Mouse (Mus musculus): ENCODE measurements around the gene Smc6. TPM values are rescaled to one million over a fixed set of nuclear protein-coding genes. Genes with fewer than 3 reads are reported as not detected.
A peak's percentile ranks its signal among the peaks of the same experiment; 100 is the strongest.

Gene Smc6
- polyA plus RNA-seq, 1 experiment from 2014 or later = 79.9 TPM

GRCm38 (mm10) chr12:11247460-11247859 is 18.2 kb upstream of the Smc6 start:
- H3K9ac ChIP-seq = no peak overlapping the region
- H3K36me3 ChIP-seq = peaks cover 73% of the 10 kb centered on the region
- no peak for ATAC-seq
- 95% methylated on average over 1 of the region's 1 CpGs for WGBS (ENCODE audit: insufficient replicate concordance)
- H3K4me2 ChIP-seq = no peak overlapping the region
- H3K9me3 ChIP-seq (replicated peaks) = no peaks in the 10 kb centered on the region
- H3K4me1 ChIP-seq = no peaks in the 10 kb centered on the region
- no peaks in the 10 kb centered on the region for H3K27me3 ChIP-seq (replicated peaks)
- H3K4me3 ChIP-seq = no peak overlapping the region
- H3K27ac ChIP-seq = no peak overlapping the region

GRCm38 (mm10) chr12:11250322-11250721 is 15.4 kb upstream of the Smc6 start:
- peaks cover 70% of the 10 kb centered on the region for H3K36me3 ChIP-seq
- H3K4me2 ChIP-seq = no peak overlapping the region
- H3K27me3 ChIP-seq (replicated peaks) = no peaks in the 10 kb centered on the region
- H3K27ac ChIP-seq = no peak overlapping the region
- H3K9me3 ChIP-seq (replicated peaks) = no peaks in the 10 kb centered on the region
- no peak overlapping the region for H3K9ac ChIP-seq
- WGBS (ENCODE audit: insufficient replicate concordance) = 87% methylated on average over 3 of the region's 3 CpGs
- H3K4me3 ChIP-seq = no peak overlapping the region
- H3K4me1 ChIP-seq = no peaks in the 10 kb centered on the region
- ATAC-seq = no peak

- ATAC-seq = no peak
- Histone ChIP-seq H3K36me3 (peaks cover 12% of the 10 kb centered on the region), H3K4me3 (peak overlapping the region; percentile 89), H3K4me2 (peak overlapping the region; percentile 90), H3K9me3 (replicated peaks) (no peaks in the 10 kb centered on the region), H3K4me1 (peaks cover 38% of the 10 kb centered on the region), H3K9ac (peak overlapping the region; percentile 96), H3K27ac (peak overlapping the region; percentile 95), H3K27me3 (replicated peaks) (no peaks in the 10 kb centered on the region)
- WGBS (ENCODE audit: insufficient replicate concordance) = 2% methylated on average over 13 of the region's 13 CpGs
Observed at GRCm38 (mm10) chr12:11264895-11265294, 791 bp upstream of the Smc6 start.

- Histone ChIP-seq H3K27me3 (replicated peaks) (no peaks in the 10 kb centered on the region), H3K4me2 (peak overlapping the region; percentile 90), H3K36me3 (peaks cover 7% of the 10 kb centered on the region), H3K9ac (peak overlapping the region; percentile 96), H3K27ac (peak overlapping the region; percentile 95), H3K9me3 (replicated peaks) (no peaks in the 10 kb centered on the region), H3K4me1 (peaks cover 38% of the 10 kb centered on the region), H3K4me3 (peak overlapping the region; percentile 89)
- ATAC-seq = peak; percentile 61
- WGBS (ENCODE audit: insufficient replicate concordance) = 2% methylated on average over 48 of the region's 51 CpGs
Observed at GRCm38 (mm10) chr12:11266282-11266985, 748 bp downstream of the Smc6 start.

GRCm38 (mm10) chr12:11267030-11267429 is 1.3 kb downstream of the Smc6 start:
- 6% methylated on average over 4 of the region's 4 CpGs for WGBS (ENCODE audit: insufficient replicate concordance)
- Histone ChIP-seq H3K9ac (peak overlapping the region; percentile 96), H3K4me1 (peaks cover 38% of the 10 kb centered on the region), H3K9me3 (replicated peaks) (no peaks in the 10 kb centered on the region), H3K27ac (peak overlapping the region; percentile 95; the same call in 1 of the 2 replicates), H3K4me3 (peak overlapping the region; percentile 89), H3K27me3 (replicated peaks) (no peaks in the 10 kb centered on the region), H3K4me2 (peak overlapping the region; percentile 90), H3K36me3 (peaks cover 10% of the 10 kb centered on the region)
- ATAC-seq = no peak

- Histone ChIP-seq H3K4me1 (peaks cover 22% of the 10 kb centered on the region), H3K4me2 (no peak overlapping the region), H3K9me3 (replicated peaks) (no peaks in the 10 kb centered on the region), H3K9ac (no peak overlapping the region), H3K4me3 (no peak overlapping the region), H3K36me3 (peaks cover 51% of the 10 kb centered on the region), H3K27me3 (replicated peaks) (no peaks in the 10 kb centered on the region), H3K27ac (no peak overlapping the region)
- no peak for ATAC-seq
- 87% methylated on average over 4 of the region's 4 CpGs for WGBS (ENCODE audit: insufficient replicate concordance)
Observed at GRCm38 (mm10) chr12:11272568-11272967, 6.9 kb downstream of the Smc6 start.

GRCm38 (mm10) chr12:11273185-11273584 is 7.5 kb downstream of the Smc6 start:
- no peak overlapping the region for H3K4me2 ChIP-seq
- H3K4me3 ChIP-seq = no peak overlapping the region
- peaks cover 16% of the 10 kb centered on the region for H3K4me1 ChIP-seq
- 82% methylated on average over 1 of the region's 1 CpGs for WGBS (ENCODE audit: insufficient replicate concordance)
- no peaks in the 10 kb centered on the region for H3K9me3 ChIP-seq (replicated peaks)
- H3K9ac ChIP-seq = no peak overlapping the region
- no peak for ATAC-seq
- peaks cover 55% of the 10 kb centered on the region for H3K36me3 ChIP-seq
- H3K27ac ChIP-seq = no peak overlapping the region
- H3K27me3 ChIP-seq (replicated peaks) = no peaks in the 10 kb centered on the region

GRCm38 (mm10) chr12:11276632-11277031 is 10.9 kb downstream of the Smc6 start:
- Histone ChIP-seq H3K9me3 (replicated peaks) (no peaks in the 10 kb centered on the region), H3K27me3 (replicated peaks) (no peaks in the 10 kb centered on the region), H3K4me2 (no peak overlapping the region), H3K4me1 (no peaks in the 10 kb centered on the region), H3K4me3 (no peak overlapping the region), H3K36me3 (peaks cover 78% of the 10 kb centered on the region), H3K27ac (no peak overlapping the region), H3K9ac (no peak overlapping the region)
- no peak for ATAC-seq
- 90% methylated on average over 2 of the region's 2 CpGs for WGBS (ENCODE audit: insufficient replicate concordance)

- no peaks in the 10 kb centered on the region for H3K9me3 ChIP-seq (replicated peaks)
- no peak overlapping the region for H3K4me3 ChIP-seq
- H3K4me2 ChIP-seq = no peak overlapping the region
- no peaks in the 10 kb centered on the region for H3K4me1 ChIP-seq
- peaks cover 79% of the 10 kb centered on the region for H3K36me3 ChIP-seq
- WGBS (ENCODE audit: insufficient replicate concordance) = 84% methylated on average over 6 of the region's 6 CpGs
- H3K9ac ChIP-seq = no peak overlapping the region
- no peaks in the 10 kb centered on the region for H3K27me3 ChIP-seq (replicated peaks)
- H3K27ac ChIP-seq = no peak overlapping the region
- ATAC-seq = no peak
Observed at GRCm38 (mm10) chr12:11277207-11277606, 11.5 kb downstream of the Smc6 start.

GRCm38 (mm10) chr12:11279886-11280285 is 14.2 kb downstream of the Smc6 start:
- Histone ChIP-seq H3K27ac (no peak overlapping the region), H3K27me3 (replicated peaks) (no peaks in the 10 kb centered on the region), H3K4me1 (no peaks in the 10 kb centered on the region), H3K9me3 (replicated peaks) (no peaks in the 10 kb centered on the region), H3K36me3 (peaks cover 73% of the 10 kb centered on the region), H3K4me2 (no peak overlapping the region), H3K4me3 (no peak overlapping the region), H3K9ac (no peak overlapping the region)
- ATAC-seq = no peak
- 78% methylated on average over 3 of the region's 3 CpGs for WGBS (ENCODE audit: insufficient replicate concordance)

GRCm38 (mm10) chr12:11281584-11281983 is 15.9 kb downstream of the Smc6 start:
- H3K4me3 ChIP-seq = no peak overlapping the region
- no peak overlapping the region for H3K27ac ChIP-seq
- H3K4me2 ChIP-seq = no peak overlapping the region
- no peak overlapping the region for H3K9ac ChIP-seq
- no peak for ATAC-seq
- peaks cover 80% of the 10 kb centered on the region for H3K36me3 ChIP-seq
- no peaks in the 10 kb centered on the region for H3K9me3 ChIP-seq (replicated peaks)
- H3K27me3 ChIP-seq (replicated peaks) = no peaks in the 10 kb centered on the region
- no peaks in the 10 kb centered on the region for H3K4me1 ChIP-seq
- 95% methylated on average over 2 of the region's 2 CpGs for WGBS (ENCODE audit: insufficient replicate concordance)

- Histone ChIP-seq H3K4me3 (no peak overlapping the region), H3K4me1 (no peaks in the 10 kb centered on the region), H3K27ac (no peak overlapping the region), H3K36me3 (peaks cover 84% of the 10 kb centered on the region), H3K27me3 (replicated peaks) (no peaks in the 10 kb centered on the region), H3K9ac (no peak overlapping the region), H3K9me3 (replicated peaks) (no peaks in the 10 kb centered on the region), H3K4me2 (no peak overlapping the region)
- ATAC-seq = no peak
- 84% methylated on average over 2 of the region's 2 CpGs for WGBS (ENCODE audit: insufficient replicate concordance)
Observed at GRCm38 (mm10) chr12:11286382-11286781, 20.7 kb downstream of the Smc6 start.

- no peak for ATAC-seq
- Histone ChIP-seq H3K4me2 (no peak overlapping the region), H3K36me3 (peaks cover 80% of the 10 kb centered on the region), H3K4me1 (no peaks in the 10 kb centered on the region), H3K9me3 (replicated peaks) (no peaks in the 10 kb centered on the region), H3K27me3 (replicated peaks) (no peaks in the 10 kb centered on the region), H3K4me3 (no peak overlapping the region), H3K27ac (no peak overlapping the region), H3K9ac (no peak overlapping the region)
- 80% methylated on average over 1 of the region's 1 CpGs for WGBS (ENCODE audit: insufficient replicate concordance)
Observed at GRCm38 (mm10) chr12:11300858-11301257, 35.2 kb downstream of the Smc6 start.
